Mouse (Mus musculus) gastrocnemius, postnatal 36 days (tissue): ENCODE measurements around the gene Vapa. TPM values are rescaled to one million over a fixed set of nuclear protein-coding genes. Genes with fewer than 3 reads are reported as not detected.

ENCODE experiments used
- DNase-seq, 2 experiments: peaks; one replicate each; pipeline ENCODE4 v3.0.0; 2022
- intact Hi-C: fragments of 180-260 bp; cut with DNase I; formaldehyde crosslinking; loops from one replicate; pipeline ENCODE4 v1.15.1; 2025
- long read RNA-seq, 2 experiments: library from polyadenylated mRNA; stranded (forward); transcript quantifications; one replicate each; pipeline ENCODE4 v2.0.0; 2021
- total RNA-seq, 2 experiments: library from RNA; stranded (reverse); gene quantifications; 2 replicates each; pipeline ENCODE4 v1.2.3; 2021

The Vapa gene
- total RNA-seq = 100 to 1,000 TPM; 125 to 128 TPM
- long read RNA-seq, experiment 1, transcript Vapa-201 (6 exons, 3,369 nt) = major isoform, 392 of 436 reads
- long read RNA-seq, experiment 1, partial matches to known transcripts = 7 of 436 reads
- long read RNA-seq, experiment 1, other reads (novel, unspliced or antisense) = 37 of 436 reads
- long read RNA-seq, experiment 2, transcript Vapa-201 (6 exons, 3,369 nt) = major isoform, 432 of 475 reads
- long read RNA-seq, experiment 2, partial matches to known transcripts = 6 of 475 reads
- long read RNA-seq, experiment 2, other reads (novel, unspliced or antisense) = 37 of 475 reads

- intact Hi-C loops = loop anchor here (2.0 to 5.0 kb wide), 2 partner anchors 169 to 487 kb away; partner anchors contain the start of genes Ndufv2 and Ppp4r1
Measured at GRCm38 (mm10) chr17:65613463-65614412, at the start of gene Vapa. Gene Vapa, minus strand, starts transcription at chr17:65613555.

GRCm38 (mm10) chr17:65662662-65663061 lies 49.3 kb upstream of the Vapa start:
- intact Hi-C loops = no loop called here
- DNase-seq = peak in 1 of 2 experiments; percentile 3

More at GRCm38 (mm10) chr17:65613463-65614412, at the start of gene Vapa:
- peak; percentile 96 to 97 for DNase-seq

- DNase-seq = no peak
- intact Hi-C loops = no loop called here
Measured at GRCm38 (mm10) chr17:65658416-65658815, 45.1 kb upstream of the Vapa start.

- no peak for DNase-seq
- intact Hi-C loops = no loop called here
Measured at GRCm38 (mm10) chr17:65657958-65658357, 44.6 kb upstream of the Vapa start.

- no peak for DNase-seq
- intact Hi-C loops = no loop called here
Measured at GRCm38 (mm10) chr17:65656731-65657130, 43.4 kb upstream of the Vapa start.

GRCm38 (mm10) chr17:65656076-65656475 lies 42.7 kb upstream of the Vapa start:
- intact Hi-C loops = no loop called here
- DNase-seq = no peak

- intact Hi-C loops = no loop called here
- DNase-seq = no peak
Measured at GRCm38 (mm10) chr17:65655608-65656007, 42.3 kb upstream of the Vapa start.

GRCm38 (mm10) chr17:65650598-65650997 lies 37.2 kb upstream of the Vapa start:
- intact Hi-C loops = no loop called here
- DNase-seq = no peak

- intact Hi-C loops = no loop called here
- no peak for DNase-seq
Measured at GRCm38 (mm10) chr17:65649175-65649493, 35.8 kb upstream of the Vapa start.

- no peak for DNase-seq
- intact Hi-C loops = no loop called here
Measured at GRCm38 (mm10) chr17:65648371-65649174, 35.2 kb upstream of the Vapa start.

GRCm38 (mm10) chr17:65647961-65648360 lies 34.6 kb upstream of the Vapa start:
- no peak for DNase-seq
- intact Hi-C loops = no loop called here

- DNase-seq = no peak
- intact Hi-C loops = no loop called here
Measured at GRCm38 (mm10) chr17:65647226-65647625, 33.9 kb upstream of the Vapa start.

GRCm38 (mm10) chr17:65643579-65643978 lies 30.2 kb upstream of the Vapa start:
- no peak for DNase-seq
- intact Hi-C loops = no loop called here

- no peak for DNase-seq
- intact Hi-C loops = no loop called here
Measured at GRCm38 (mm10) chr17:65643051-65643521, 29.7 kb upstream of the Vapa start.

- intact Hi-C loops = no loop called here
- DNase-seq = no peak
Measured at GRCm38 (mm10) chr17:65642578-65642991, 29.2 kb upstream of the Vapa start.

GRCm38 (mm10) chr17:65641734-65642218 lies 28.4 kb upstream of the Vapa start, which contains the start of gene Txndc2:
Gene Txndc2, minus strand, starts transcription at chr17:65642168.
- intact Hi-C loops = no loop called here
- no peak for DNase-seq

- no peak for DNase-seq
- intact Hi-C loops = no loop called here
Measured at GRCm38 (mm10) chr17:65639144-65639543, 25.8 kb upstream of the Vapa start.

GRCm38 (mm10) chr17:65635715-65636360 lies 22.5 kb upstream of the Vapa start:
- no peak for DNase-seq
- intact Hi-C loops = no loop called here

- intact Hi-C loops = no loop called here
- no peak for DNase-seq
Measured at GRCm38 (mm10) chr17:65629943-65630342, 16.6 kb upstream of the Vapa start.
